Mouse (Mus musculus) midbrain, embryonic 15.5 days (tissue): ENCODE measurements at regions not wholly inside any gene's neighbourhood (a gene's known extent, or its start where the extent isn't known, plus 50 kb on each side); places are given as distances from the start of the nearest gene placed in this dataset.
A peak's percentile ranks its signal among the peaks of the same experiment; 100 is the strongest.

Experiments used
- ATAC-seq: fragments of 200-750 bp; cut with Nextera tagmentation; replicated peaks from 2 replicates; pipeline ENCODE4 v1.8.0; 2017; ENCODE audit warnings: moderate TSS enrichment
- H3K27ac ChIP-seq: fragments of 300-500 bp; sonication (generic); 2 replicates; pipeline ENCODE4 v1.5.1; 2015; ENCODE audit warnings: mild to moderate bottlenecking, inconsistent platforms
- H3K27me3 ChIP-seq: fragments of 300-500 bp; sonication (generic); replicated peaks from 2 replicates; pipeline ENCODE4 v1.6.1; 2015; ENCODE audit warnings: inconsistent platforms
- H3K36me3 ChIP-seq: fragments of 300-500 bp; sonication (generic); replicated peaks from 2 replicates; pipeline ENCODE4 v1.6.1; 2015; ENCODE audit warnings: inconsistent platforms
- H3K4me1 ChIP-seq: fragments of 300-500 bp; sonication (generic); 2 replicates; pipeline ENCODE4 v1.6.1; 2015; ENCODE audit warnings: inconsistent platforms
- H3K4me2 ChIP-seq: fragments of 300-500 bp; sonication (generic); 2 replicates; pipeline ENCODE4 v1.6.1; 2015; ENCODE audit warnings: inconsistent platforms, mild to moderate bottlenecking, moderate library complexity
- H3K4me3 ChIP-seq: fragments of 300-500 bp; sonication (generic); 2 replicates; pipeline ENCODE4 v1.5.1; 2015; ENCODE audit warnings: mild to moderate bottlenecking, inconsistent platforms
- H3K9ac ChIP-seq: fragments of 300-500 bp; sonication (generic); 2 replicates; pipeline ENCODE4 v1.6.1; 2015; ENCODE audit warnings: mild to moderate bottlenecking, inconsistent platforms
- H3K9me3 ChIP-seq: fragments of 300-500 bp; sonication (generic); 2 replicates; pipeline ENCODE4 v1.6.1; 2016; ENCODE audit warnings: inconsistent platforms
- WGBS: fragments of 180-500 bp; shearing (Covaris S2); methylation state at CpG from one replicate; pipeline ENCODE4 v1.1.7; 2015; ENCODE audit warnings: mixed read lengths; 5-methylcytosine and 5-hydroxymethylcytosine counted together

DNA sequence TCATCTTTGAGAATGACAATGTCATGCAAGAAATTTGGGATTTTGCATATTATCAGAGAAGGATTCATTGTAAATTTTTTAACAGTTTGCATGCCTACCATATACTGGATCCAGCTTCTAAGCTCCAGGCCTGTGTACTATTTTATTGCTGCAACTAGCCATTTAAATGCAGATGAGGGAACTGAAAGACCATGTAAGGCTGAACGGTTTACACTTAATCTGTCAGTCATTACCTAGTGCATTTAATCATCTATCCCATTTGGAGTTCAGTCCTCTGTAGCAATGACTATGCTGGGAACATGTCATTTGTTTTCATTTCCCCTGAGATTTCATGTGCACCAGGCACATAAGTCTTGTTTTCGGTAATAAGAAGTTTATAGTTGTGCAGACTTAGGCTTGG, 631.8 kb upstream of the Gm21961 start:
- Histone ChIP-seq H3K4me3 (no peak overlapping the region), H3K9ac (no peak overlapping the region), H3K4me1 (no peaks in the 10 kb centered on the region), H3K9me3 (no peaks in the 10 kb centered on the region), H3K27me3 (no peaks in the 10 kb centered on the region), H3K4me2 (no peak overlapping the region), H3K27ac (no peak overlapping the region), H3K36me3 (no peaks in the 10 kb centered on the region)
- no peak for ATAC-seq
- WGBS, result 51% methylated on average over 2 of the region's 2 CpGs

GRCm38 (mm10) chr15:65639484-65639883, 624.8 kb upstream of the Gm21961 start:
- Histone ChIP-seq H3K36me3 (no peaks in the 10 kb centered on the region), H3K27ac (no peak overlapping the region), H3K4me3 (no peak overlapping the region), H3K4me2 (no peak overlapping the region), H3K27me3 (no peaks in the 10 kb centered on the region), H3K9me3 (no peaks in the 10 kb centered on the region), H3K9ac (no peak overlapping the region), H3K4me1 (no peaks in the 10 kb centered on the region)
- WGBS, result 41% methylated on average over 2 of the region's 2 CpGs
- no peak for ATAC-seq

GRCm38 (mm10) chr15:65637520-65638184, 622.9 kb upstream of the Gm21961 start:
- Histone ChIP-seq H3K9ac (no peak overlapping the region), H3K27me3 (no peaks in the 10 kb centered on the region), H3K27ac (no peak overlapping the region), H3K4me3 (no peak overlapping the region), H3K4me2 (no peak overlapping the region), H3K36me3 (no peaks in the 10 kb centered on the region), H3K9me3 (no peaks in the 10 kb centered on the region), H3K4me1 (no peaks in the 10 kb centered on the region)
- ATAC-seq, result peak; percentile 92
- 45% methylated on average over 6 of the region's 6 CpGs for WGBS

DNA sequence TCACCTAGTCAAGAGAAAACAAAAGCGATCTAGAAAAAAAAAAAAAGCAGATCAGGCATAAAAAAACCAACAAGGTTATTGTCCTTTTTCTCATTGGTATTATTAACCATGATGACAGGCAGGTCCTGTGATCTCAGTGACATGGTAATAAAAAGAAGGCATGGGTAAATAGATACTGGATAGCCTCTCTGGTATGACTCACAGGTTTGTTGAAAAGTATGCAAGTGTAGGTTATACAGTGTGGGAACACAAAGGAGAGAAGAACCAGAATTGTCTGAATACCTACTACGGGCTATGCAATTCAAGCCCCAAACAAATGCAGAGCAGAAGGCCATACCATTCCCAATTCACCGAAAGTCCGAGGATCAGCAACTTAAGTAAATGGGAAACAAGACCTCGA, 617.7 kb upstream of the Gm21961 start:
- Histone ChIP-seq H3K4me3 (no peak overlapping the region), H3K27ac (no peak overlapping the region), H3K4me2 (no peak overlapping the region), H3K27me3 (no peaks in the 10 kb centered on the region), H3K36me3 (no peaks in the 10 kb centered on the region), H3K4me1 (no peaks in the 10 kb centered on the region), H3K9ac (no peak overlapping the region), H3K9me3 (no peaks in the 10 kb centered on the region)
- 89% methylated on average over 5 of the region's 5 CpGs for WGBS
- ATAC-seq, result no peak

- ATAC-seq, result no peak
- H3K36me3 ChIP-seq, result no peaks in the 10 kb centered on the region
- no peak overlapping the region for H3K4me3 ChIP-seq
- no peaks in the 10 kb centered on the region for H3K27me3 ChIP-seq
- no peak overlapping the region for H3K27ac ChIP-seq
- no peaks in the 10 kb centered on the region for H3K4me1 ChIP-seq
- 81% methylated on average over 1 of the region's 1 CpGs for WGBS
- no peaks in the 10 kb centered on the region for H3K9me3 ChIP-seq
- no peak overlapping the region for H3K4me2 ChIP-seq
- no peak overlapping the region for H3K9ac ChIP-seq
These were observed 615.8 kb upstream of the Gm21961 start for GRCm38 (mm10) chr15:65630476-65630875.

- no peak overlapping the region for H3K4me3 ChIP-seq
- 63% methylated on average over 2 of the region's 2 CpGs for WGBS
- H3K27ac ChIP-seq, result no peak overlapping the region
- H3K4me1 ChIP-seq, result no peaks in the 10 kb centered on the region
- no peaks in the 10 kb centered on the region for H3K9me3 ChIP-seq
- H3K27me3 ChIP-seq, result no peaks in the 10 kb centered on the region
- H3K36me3 ChIP-seq, result no peaks in the 10 kb centered on the region
- no peak overlapping the region for H3K4me2 ChIP-seq
- no peak overlapping the region for H3K9ac ChIP-seq
- peak; percentile 91 for ATAC-seq
These were observed 578.2 kb upstream of the Gm21961 start for GRCm38 (mm10) chr15:65592718-65593477.

DNA sequence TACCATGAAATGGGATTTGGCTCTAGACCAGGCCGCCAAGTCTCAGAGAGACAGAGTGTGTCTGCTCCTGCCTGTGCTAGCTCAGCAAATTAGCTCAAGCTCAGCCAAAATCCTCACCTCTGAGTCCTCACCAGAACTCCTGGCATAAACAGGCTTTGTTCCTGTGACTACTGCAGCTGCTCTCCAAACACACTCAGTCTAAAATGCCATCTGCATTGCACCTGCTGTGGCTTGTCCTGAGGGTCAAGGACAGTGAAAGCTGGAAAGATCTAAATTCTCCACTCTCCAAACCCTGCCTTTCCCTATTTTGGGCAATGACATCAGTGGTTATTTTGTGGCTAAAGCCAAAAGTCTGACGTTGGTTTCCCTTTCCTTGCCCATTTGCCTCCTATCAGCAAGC, 570.9 kb upstream of the Gm21961 start:
- Histone ChIP-seq H3K4me2 (no peak overlapping the region), H3K36me3 (no peaks in the 10 kb centered on the region), H3K4me1 (no peaks in the 10 kb centered on the region), H3K27ac (no peak overlapping the region), H3K9ac (no peak overlapping the region), H3K27me3 (no peaks in the 10 kb centered on the region), H3K9me3 (no peaks in the 10 kb centered on the region), H3K4me3 (no peak overlapping the region)
- WGBS, result 60% methylated on average over 2 of the region's 2 CpGs
- ATAC-seq, result peak; percentile 77; the same call in 1 of the 2 replicates

GRCm38 (mm10) chr15:65579353-65579752, 564.6 kb upstream of the Gm21961 start:
- no peaks in the 10 kb centered on the region for H3K4me1 ChIP-seq
- WGBS, result 85% methylated on average over 1 of the region's 1 CpGs
- no peak overlapping the region for H3K27ac ChIP-seq

DNA sequence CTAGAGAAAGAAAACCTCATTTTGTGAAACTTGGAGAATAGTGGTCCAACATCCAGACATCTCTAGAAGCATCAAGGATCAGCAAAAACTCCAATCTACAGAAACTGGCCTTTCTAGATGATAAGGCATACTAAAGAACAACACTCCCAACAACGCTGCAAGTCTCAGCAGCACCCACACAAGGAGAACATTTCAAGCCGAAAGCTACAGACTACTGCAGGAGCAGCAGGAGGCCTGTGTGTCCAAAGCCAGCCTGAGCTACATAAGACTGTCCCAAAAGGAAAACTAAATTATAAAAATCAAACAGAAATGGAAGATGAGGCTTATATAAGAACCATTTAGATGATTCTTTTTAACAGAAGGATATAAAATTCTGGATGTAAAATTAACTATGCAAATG, 553.2 kb upstream of the Gm21961 start:
- Histone ChIP-seq H3K9me3 (no peaks in the 10 kb centered on the region), H3K9ac (no peak overlapping the region), H3K4me3 (no peak overlapping the region), H3K27me3 (no peaks in the 10 kb centered on the region), H3K4me2 (no peak overlapping the region), H3K27ac (no peak overlapping the region), H3K4me1 (no peaks in the 10 kb centered on the region), H3K36me3 (no peaks in the 10 kb centered on the region)
- WGBS, result 84% methylated on average over 2 of the region's 2 CpGs
- ATAC-seq, result no peak

More at GRCm38 (mm10) chr15:65579353-65579752, 564.6 kb upstream of the Gm21961 start:
- no peaks in the 10 kb centered on the region for H3K27me3 ChIP-seq
- H3K4me3 ChIP-seq, result no peak overlapping the region
- H3K4me2 ChIP-seq, result no peak overlapping the region
- no peak for ATAC-seq
- H3K36me3 ChIP-seq, result no peaks in the 10 kb centered on the region
- no peak overlapping the region for H3K9ac ChIP-seq
- H3K9me3 ChIP-seq, result no peaks in the 10 kb centered on the region

DNA sequence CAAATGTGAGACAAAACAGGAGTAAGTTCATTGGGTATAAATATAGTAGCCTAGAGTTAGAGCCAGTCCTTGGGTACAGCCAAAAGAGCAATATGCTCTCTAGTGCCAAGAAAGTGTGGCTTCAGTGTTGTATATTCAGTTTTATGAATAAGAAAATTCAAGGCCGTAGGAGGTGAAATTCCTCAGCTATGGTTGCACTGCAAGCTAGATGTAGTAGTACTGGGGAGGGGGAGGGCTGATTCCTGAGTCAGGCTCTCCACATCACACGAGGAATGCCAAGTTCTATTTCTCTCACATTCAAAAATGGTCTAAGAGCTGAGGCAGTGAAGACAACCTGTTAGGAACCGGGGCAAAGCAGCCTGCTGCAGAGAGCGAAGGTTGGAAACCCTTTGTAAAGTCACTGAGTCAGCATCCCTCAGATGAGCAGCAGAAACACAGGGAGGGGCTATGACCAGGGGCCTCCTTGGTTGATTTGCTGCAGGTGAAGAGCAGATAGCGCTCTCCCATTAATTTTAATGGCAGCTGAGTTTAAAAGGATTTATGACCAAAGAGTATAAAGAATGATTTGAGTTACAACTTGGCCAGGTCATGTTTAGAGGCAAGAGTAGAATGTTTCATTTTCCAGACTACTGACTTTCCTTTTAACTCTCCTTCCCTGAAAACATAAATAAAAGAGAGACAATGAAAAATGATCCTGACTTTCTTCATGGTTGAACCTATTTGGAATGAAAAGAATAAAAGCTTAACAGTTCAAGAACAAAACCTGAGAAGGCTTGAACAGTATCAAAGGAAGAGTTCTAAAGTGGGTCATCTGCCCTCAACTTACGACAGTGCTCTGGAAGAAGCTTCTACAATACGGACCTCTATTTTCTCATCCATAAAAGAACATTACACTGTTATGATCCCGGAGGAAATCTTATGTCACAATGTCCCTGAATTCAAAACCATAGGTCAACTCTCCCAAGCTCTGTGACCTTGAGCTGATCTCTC, 543.4 kb upstream of the Gm21961 start:
- H3K9ac ChIP-seq, result no peak overlapping the region
- H3K36me3 ChIP-seq, result no peaks in the 10 kb centered on the region
- no peaks in the 10 kb centered on the region for H3K4me1 ChIP-seq
- H3K4me3 ChIP-seq, result no peak overlapping the region
- no peak for ATAC-seq
- 81% methylated on average over 8 of the region's 8 CpGs for WGBS
- no peaks in the 10 kb centered on the region for H3K27me3 ChIP-seq
- H3K4me2 ChIP-seq, result no peak overlapping the region
- H3K27ac ChIP-seq, result no peak overlapping the region
- H3K9me3 ChIP-seq, result no peaks in the 10 kb centered on the region

DNA sequence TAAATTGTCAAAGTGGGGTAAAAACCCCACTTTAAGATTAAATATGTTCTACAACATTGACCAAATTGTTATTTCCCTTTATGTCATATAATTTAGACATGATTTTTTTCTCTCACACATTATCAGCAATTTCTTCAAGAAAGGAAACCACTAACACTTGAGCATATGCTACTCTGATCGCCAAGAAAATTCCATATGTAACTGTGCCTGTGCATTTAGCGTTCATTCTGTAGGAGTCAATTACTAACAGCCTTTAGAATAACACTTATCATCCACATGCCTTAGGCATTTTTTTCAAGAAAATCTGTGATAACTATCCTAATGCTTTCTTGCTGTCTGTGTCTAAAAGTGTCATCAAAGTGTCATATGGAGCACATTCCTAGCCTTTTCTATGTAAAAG, 534.3 kb upstream of the Gm21961 start:
- Histone ChIP-seq H3K4me1 (no peaks in the 10 kb centered on the region), H3K27me3 (no peaks in the 10 kb centered on the region), H3K36me3 (no peaks in the 10 kb centered on the region), H3K27ac (no peak overlapping the region), H3K4me3 (no peak overlapping the region), H3K9ac (no peak overlapping the region), H3K9me3 (no peaks in the 10 kb centered on the region), H3K4me2 (no peak overlapping the region)
- no peak for ATAC-seq
- 87% methylated on average over 2 of the region's 2 CpGs for WGBS

- H3K4me2 ChIP-seq, result no peak overlapping the region
- no peak overlapping the region for H3K27ac ChIP-seq
- no peaks in the 10 kb centered on the region for H3K4me1 ChIP-seq
- no peak overlapping the region for H3K9ac ChIP-seq
- no peaks in the 10 kb centered on the region for H3K27me3 ChIP-seq
- H3K9me3 ChIP-seq, result no peaks in the 10 kb centered on the region
- H3K4me3 ChIP-seq, result no peak overlapping the region
- no peaks in the 10 kb centered on the region for H3K36me3 ChIP-seq
- whole genome bisulfite sequencing, result 69% methylated on average over 3 of the region's 3 CpGs
- ATAC-seq, result no peak
These were observed 520.9 kb upstream of the Gm21961 start for GRCm38 (mm10) chr15:65535606-65536005.
